Mouse (Mus musculus) ES-E14 (cell line): ENCODE measurements around the gene Myl7. TPM values are rescaled to one million over a fixed set of nuclear protein-coding genes. Genes with fewer than 3 reads are reported as not detected.

Source experiments
- DNase-seq: peaks from one replicate; pipeline ENCODE4 v3.0.0-alpha.2; 2013; ENCODE audit warnings: low read depth, low spot score
- H3K27ac ChIP-seq: 2 replicates; pipeline ENCODE4 v1.5.1; 2012; ENCODE audit warnings: low read depth, mild to moderate bottlenecking, low read length, moderate library complexity, mixed read lengths; ENCODE audit not compliant: poor library complexity, insufficient read depth, severe bottlenecking
- H3K36me3 ChIP-seq: 2 replicates; pipeline ENCODE4 v1.6.1; 2012; ENCODE audit warnings: mild to moderate bottlenecking, low read length, moderate library complexity, mixed read lengths; ENCODE audit not compliant: control insufficient read depth, poor library complexity, insufficient read depth, severe bottlenecking
- H3K4me1 ChIP-seq, 2 experiments: fragments of 150-350 bp in 1 of 2; sonication (generic) in 1 of 2; 2 replicates each; pipeline ENCODE4 v1.6.1; 2012; ENCODE audit warnings: low read length in 2 of 2, mild to moderate bottlenecking in 1 of 2, mixed read lengths in 1 of 2; ENCODE audit not compliant: control insufficient read depth in 2 of 2, insufficient read depth in 2 of 2, poor library complexity in 1 of 2
- H3K4me3 ChIP-seq, 2 experiments: fragments of 150-350 bp in 1 of 2; sonication (generic) in 1 of 2; 2 replicates each; pipeline ENCODE4 v1.5.1; 2012; ENCODE audit warnings: low read length in 2 of 2, low read depth in 1 of 2, mild to moderate bottlenecking in 1 of 2, mixed read lengths in 1 of 2; ENCODE audit not compliant: insufficient read depth in 1 of 2, poor library complexity in 1 of 2, severe bottlenecking in 1 of 2
- H3K9ac ChIP-seq: 2 replicates; pipeline ENCODE4 v1.6.1; 2012; ENCODE audit warnings: low read depth, mild to moderate bottlenecking, low read length, mixed read lengths; ENCODE audit not compliant: poor library complexity, insufficient read depth, severe bottlenecking
- H3K9me3 ChIP-seq: fragments of 150-350 bp; sonication (generic); 2 replicates; pipeline ENCODE4 v1.6.1; 2012; ENCODE audit warnings: low read depth, mild to moderate bottlenecking, low read length; ENCODE audit not compliant: control insufficient read depth, insufficient read depth
- CHD2 ChIP-seq: IDR thresholded peaks from 2 replicates; pipeline ENCODE4 v1.6.1; 2014; ENCODE audit warnings: mild to moderate bottlenecking, low read depth, low read length, inconsistent platforms
- HCFC1 ChIP-seq: IDR thresholded peaks from 2 replicates; pipeline ENCODE4 v1.6.1; 2012; ENCODE audit warnings: low read length, inconsistent platforms, borderline replicate concordance; ENCODE audit not compliant: insufficient read depth
- MAFK ChIP-seq: IDR thresholded peaks from 2 replicates; pipeline ENCODE4 v1.6.1; 2014; ENCODE audit warnings: mild to moderate bottlenecking, low read depth, low read length, inconsistent platforms; ENCODE audit not compliant: insufficient read depth
- ZC3H11A ChIP-seq: IDR thresholded peaks from 2 replicates; pipeline ENCODE4 v1.6.1; 2012; ENCODE audit warnings: low read depth, mild to moderate bottlenecking, inconsistent platforms, low read length, borderline replicate concordance
- ZNF384 ChIP-seq: IDR thresholded peaks from 2 replicates; pipeline ENCODE4 v1.6.1; 2012; ENCODE audit warnings: low read depth, low read length, inconsistent platforms
- in situ Hi-C, 2 experiments: fragments of 600-800 bp; cut with MboI; formaldehyde crosslinking; loops; one replicate each; pipeline ENCODE4 v1.15.1; 2025; ENCODE audit warnings: low sequenced_read_pairs in 2 of 2, inconsistent platforms in 1 of 2; ENCODE audit not compliant: unreplicated experiment in 2 of 2
- total RNA-seq: library from RNA; depleted of rRNA; stranded (reverse); fragments of 300-350 nt; gene quantifications from 2 replicates; pipeline ENCODE4 v1.2.3, GENCODE M21; 2012

Myl7 gene
- total RNA-seq, 1 experiment, result 10.4 TPM

DNA sequence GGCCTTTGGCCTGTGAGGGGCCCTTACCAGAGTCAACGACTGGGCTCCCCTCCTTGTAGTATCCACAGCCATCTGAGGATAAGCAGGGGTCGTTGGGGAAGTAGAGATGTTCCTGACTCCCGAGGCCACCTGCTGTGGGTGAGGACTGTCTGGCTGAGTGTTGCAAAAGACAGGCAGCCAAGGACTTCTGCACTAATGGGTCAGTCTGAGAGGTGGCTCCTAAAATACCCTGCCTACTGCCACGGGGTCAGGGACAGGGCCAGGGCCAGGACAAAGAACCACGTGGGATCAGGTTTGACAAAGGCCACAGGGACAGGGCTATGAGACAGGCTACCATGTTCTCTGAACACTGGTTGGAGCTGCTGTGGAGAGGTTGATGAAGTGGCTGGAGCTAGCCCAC lies 16.4 kb upstream of the Myl7 start:
- DNase-seq, result no peak
- Histone ChIP-seq H3K27ac (no peak overlapping the region), H3K36me3 (no peaks in the 10 kb centered on the region), H3K4me1 (peaks cover 0 to 2% of the 10 kb centered on the region in 2 experiments; a peak in 1 of 4 replicates), H3K4me3 (no peak overlapping the region), H3K9me3 (no peaks in the 10 kb centered on the region), H3K9ac (no peak overlapping the region)
- in situ Hi-C loops, result no loop called here
- TF ChIP-seq MAFK (no peak), HCFC1 (no peak), CHD2 (no peak), ZNF384 (no peak), ZC3H11A (no peak)

DNA sequence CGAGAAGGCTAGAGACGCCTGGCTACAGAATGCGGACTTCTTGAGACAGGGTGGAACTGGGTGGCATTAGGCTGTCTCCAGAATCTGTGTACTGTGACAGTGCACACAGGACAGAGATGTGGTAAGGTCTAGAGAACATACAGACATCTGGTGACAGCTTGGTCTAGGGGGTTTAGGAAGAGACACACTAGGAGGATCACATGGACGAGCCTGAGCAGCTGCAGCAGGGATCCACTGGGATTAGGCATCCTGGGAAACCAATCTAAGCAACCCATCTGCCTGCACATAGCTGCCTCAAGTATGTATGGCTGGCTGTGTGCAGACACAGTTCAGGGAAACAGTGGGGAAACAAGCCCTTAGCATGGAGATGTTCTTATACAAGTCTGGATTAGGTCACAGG lies 15.4 kb upstream of the Myl7 start:
- Histone ChIP-seq H3K4me1 (0 out of 4 replicates have a peak, but pooled peaks cover 0 to 2% of the 10 kb centered on the region in 2 experiments), H3K4me3 (no peak overlapping the region), H3K36me3 (no peaks in the 10 kb centered on the region), H3K9me3 (no peaks in the 10 kb centered on the region), H3K27ac (no peak overlapping the region), H3K9ac (no peak overlapping the region)
- TF ChIP-seq MAFK, result no peak
- TF ChIP-seq HCFC1, result no peak
- TF ChIP-seq ZNF384, result no peak
- no peak for TF ChIP-seq CHD2
- TF ChIP-seq ZC3H11A, result no peak
- in situ Hi-C loops, result no loop called here
- no peak for DNase-seq

DNA sequence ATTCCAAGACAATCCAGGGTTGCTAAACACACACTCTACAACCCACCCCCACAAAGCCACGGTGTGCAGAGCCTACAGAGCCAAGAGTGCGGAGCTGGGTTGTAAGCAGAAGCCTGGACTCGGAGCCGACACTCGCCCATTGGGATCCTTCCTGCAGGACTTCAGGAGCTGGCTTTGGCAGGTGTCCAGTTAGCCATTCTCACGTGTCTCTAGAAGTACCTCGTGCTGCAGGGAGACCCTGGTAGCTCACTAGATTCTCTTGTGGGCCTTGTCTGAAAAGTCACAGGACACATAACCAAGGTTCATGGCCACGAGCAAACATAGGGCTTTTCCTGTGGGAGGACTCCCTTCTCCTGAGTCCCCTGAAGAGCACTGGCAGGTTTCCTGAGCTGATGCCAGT lies 14.7 kb upstream of the Myl7 start:
- no peak for DNase-seq
- H3K9ac ChIP-seq, result no peak overlapping the region
- in situ Hi-C loops, result no loop called here

DNA sequence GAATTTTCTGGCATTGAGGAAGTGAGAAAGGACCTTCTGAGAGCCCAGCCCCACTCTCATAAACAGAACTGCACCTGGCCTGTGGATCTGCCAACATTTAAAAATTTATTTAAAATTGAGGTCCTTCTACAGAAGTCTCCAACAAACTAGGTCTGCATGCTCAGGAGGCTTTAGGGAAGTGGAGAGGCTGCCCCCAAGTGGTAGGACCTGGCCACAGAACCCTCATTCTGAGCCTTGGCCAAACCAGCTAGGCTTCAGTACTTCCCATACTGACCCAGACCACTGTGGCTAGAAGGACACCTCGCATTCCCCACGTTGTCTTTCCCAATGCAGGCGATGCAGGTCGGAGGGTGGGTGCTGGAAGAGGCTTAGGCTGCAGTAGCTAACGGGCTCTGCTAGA lies 14.1 kb upstream of the Myl7 start:
- no peak overlapping the region for H3K27ac ChIP-seq
- no peaks in the 10 kb centered on the region for H3K36me3 ChIP-seq
- no peak overlapping the region for H3K4me3 ChIP-seq
- no peak for TF ChIP-seq MAFK
- peak; percentile 56; the same call in 1 of the 2 replicates for TF ChIP-seq ZC3H11A
- in situ Hi-C loops, result no loop called here
- no peak for DNase-seq
- H3K4me1 ChIP-seq, result 0 out of 4 replicates have a peak, but pooled peaks cover 0 to 2% of the 10 kb centered on the region in 2 experiments
- H3K9ac ChIP-seq, result no peak overlapping the region
- H3K9me3 ChIP-seq, result no peaks in the 10 kb centered on the region

More for the DNA sequence above, 14.7 kb upstream of the Myl7 start:
- TF ChIP-seq CHD2 (no peak), ZNF384 (no peak), ZC3H11A (no peak), HCFC1 (no peak), MAFK (no peak)
- Histone ChIP-seq H3K9me3 (no peaks in the 10 kb centered on the region), H3K4me3 (no peak overlapping the region), H3K27ac (no peak overlapping the region), H3K4me1 (0 out of 4 replicates have a peak, but pooled peaks cover 0 to 2% of the 10 kb centered on the region in 2 experiments), H3K36me3 (no peaks in the 10 kb centered on the region)

DNA sequence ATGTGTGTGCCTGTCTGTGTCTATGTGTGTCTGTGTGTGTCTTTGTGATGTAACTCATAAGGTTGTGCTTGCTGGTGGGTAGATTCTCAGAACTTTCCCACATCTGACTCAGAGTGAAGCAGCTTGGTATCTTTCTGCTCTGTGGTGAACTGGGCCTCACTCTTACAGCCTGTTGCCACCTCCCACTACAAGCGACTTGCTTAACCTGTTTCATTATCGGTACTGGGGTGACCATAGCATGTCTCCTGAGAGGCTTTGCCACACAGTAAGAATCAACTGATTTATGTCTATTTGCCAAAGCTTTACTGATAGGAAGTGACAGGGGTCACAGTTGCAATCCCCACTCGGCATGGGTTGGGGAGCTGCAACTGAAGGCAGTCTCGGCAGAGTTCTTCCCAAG lies 10.1 kb upstream of the Myl7 start:
- Histone ChIP-seq H3K9me3 (no peaks in the 10 kb centered on the region), H3K36me3 (no peaks in the 10 kb centered on the region), H3K4me1 (peaks cover 1 to 4% of the 10 kb centered on the region in 2 experiments; a peak in 1 of 4 replicates), H3K27ac (no peak overlapping the region), H3K9ac (no peak overlapping the region), H3K4me3 (no peak overlapping the region)
- in situ Hi-C loops, result no loop called here
- no peak for TF ChIP-seq HCFC1
- no peak for TF ChIP-seq CHD2
- no peak for TF ChIP-seq MAFK
- no peak for TF ChIP-seq ZC3H11A
- TF ChIP-seq ZNF384, result no peak
- DNase-seq, result no peak
